Mouse (Mus musculus) embryonic facial prominence, embryonic 12.5 days (tissue): Measurements from ENCODE around the gene Ankrd53. TPM values are rescaled to one million over a fixed set of nuclear protein-coding genes. Genes with fewer than 3 reads are reported as not detected.
"Not testable (repeated sequence)": the region's sequence is repeated elsewhere in the genome, so short reads cannot be mapped to it uniquely, and the experiment has no call there.

ENCODE experiments used
- ATAC-seq: fragments of 200-750 bp; cut with Nextera tagmentation; 2 replicates; pipeline ENCODE4 v1.8.0; 2017; ENCODE audit not compliant: insufficient number of reproducible peaks, insufficient read depth, low FRiP score, low TSS enrichment
- H3K27ac ChIP-seq: fragments of 300-500 bp; sonication (generic); 2 replicates; pipeline ENCODE4 v1.5.1; 2016; ENCODE audit warnings: mild to moderate bottlenecking
- H3K27me3 ChIP-seq: fragments of 300-500 bp; sonication (generic); 2 replicates; pipeline ENCODE4 v1.6.1; 2016; ENCODE audit warnings: mild to moderate bottlenecking, moderate library complexity
- H3K36me3 ChIP-seq: fragments of 300-500 bp; sonication (generic); 2 replicates; pipeline ENCODE4 v1.6.1; 2016; ENCODE audit warnings: mild to moderate bottlenecking
- H3K4me1 ChIP-seq: fragments of 300-500 bp; sonication (generic); 2 replicates; pipeline ENCODE4 v1.6.1; 2016
- H3K4me2 ChIP-seq: fragments of 300-500 bp; sonication (generic); replicated peaks from 2 replicates; pipeline ENCODE4 v1.6.1; 2016; ENCODE audit warnings: mild to moderate bottlenecking, moderate library complexity
- H3K4me3 ChIP-seq: fragments of 300-500 bp; sonication (generic); 2 replicates; pipeline ENCODE4 v1.5.1; 2016; ENCODE audit warnings: mild to moderate bottlenecking
- H3K9ac ChIP-seq: fragments of 300-500 bp; sonication (generic); 2 replicates; pipeline ENCODE4 v1.6.1; 2016; ENCODE audit warnings: mild to moderate bottlenecking, moderate library complexity
- H3K9me3 ChIP-seq: fragments of 300-500 bp; sonication (generic); 2 replicates; pipeline ENCODE4 v1.6.1; 2016; ENCODE audit warnings: mild to moderate bottlenecking, moderate library complexity
- WGBS: fragments of 180-500 bp; shearing (Covaris S2); methylation state at CpG from one replicate; pipeline ENCODE4 v1.1.7; 2016; 5-methylcytosine and 5-hydroxymethylcytosine counted together
- polyA plus RNA-seq: library from polyadenylated mRNA; unstranded; fragments of >200 nt; fragmentation: Nextera tagmentation; extraction: Ambion mirVana; gene quantifications from 2 replicates; pipeline ENCODE4 v1.2.1, GENCODE M21; 2016

Gene Ankrd53
- polyA plus RNA-seq, 1 experiment from 2014 or later: 0.32 TPM

GRCm38 (mm10) chr6:83774126-83774525 lies 11.7 kb downstream of the Ankrd53 start:
- peaks cover 23% of the 10 kb centered on the region for H3K36me3 ChIP-seq
- H3K4me3 ChIP-seq: peak overlapping the region; percentile 91
- WGBS: 55% methylated on average over 9 of the region's 9 CpGs
- H3K4me1 ChIP-seq: peaks cover 12% of the 10 kb centered on the region
- peak overlapping the region; percentile 88 for H3K9ac ChIP-seq
- H3K9me3 ChIP-seq: no peaks in the 10 kb centered on the region
- H3K27me3 ChIP-seq: no peaks in the 10 kb centered on the region
- peak overlapping the region; percentile 76 for H3K4me2 ChIP-seq
- H3K27ac ChIP-seq: no peak overlapping the region
- ATAC-seq: no peak

- Histone ChIP-seq H3K27me3 (no peaks in the 10 kb centered on the region; the same call in 1 of the 2 replicates), H3K9ac (peak overlapping the region; percentile 88), H3K4me1 (peaks cover 12% of the 10 kb centered on the region), H3K4me2 (peak overlapping the region; percentile 76), H3K4me3 (peak overlapping the region; percentile 91), H3K27ac (peak overlapping the region; percentile 79), H3K9me3 (no peaks in the 10 kb centered on the region), H3K36me3 (peaks cover 14% of the 10 kb centered on the region)
- ATAC-seq: 0 out of 2 replicates have a peak, but pooled peaks have one; percentile 6
- WGBS: 2% methylated on average over 14 of the region's 14 CpGs
These were observed 12.5 kb downstream of the Ankrd53 start for GRCm38 (mm10) chr6:83774781-83775563.

DNA sequence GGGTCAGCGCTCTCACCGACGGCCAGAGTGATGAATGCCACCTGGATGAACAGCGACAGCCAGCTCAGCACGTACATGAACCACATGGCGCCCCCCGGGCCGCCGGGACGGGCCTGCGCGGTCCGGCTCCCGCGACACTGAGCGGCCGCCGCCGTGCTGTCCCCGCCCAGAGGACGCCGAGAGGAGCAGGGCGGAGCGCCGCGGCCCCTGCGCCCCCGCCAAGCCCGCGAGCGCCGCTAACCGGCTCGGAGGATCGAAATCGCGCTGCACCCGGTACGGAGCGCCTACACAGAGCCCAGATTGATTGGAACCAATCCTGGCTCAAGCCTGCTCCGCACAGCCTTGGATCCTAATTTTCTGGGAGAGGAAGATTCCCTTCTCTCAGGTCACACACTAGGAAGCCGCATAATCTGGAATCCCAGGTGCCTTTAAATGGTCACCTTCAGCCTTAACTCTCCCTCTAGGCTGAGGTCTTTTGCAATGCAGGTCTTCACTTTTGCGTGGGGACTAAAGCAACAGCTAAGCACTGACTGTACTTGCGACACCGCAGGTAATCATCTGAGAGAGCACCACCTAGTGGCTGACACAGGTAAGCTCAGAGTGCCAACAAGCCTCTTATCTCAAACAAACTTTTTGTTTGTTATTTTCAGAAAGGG lies 13.3 kb downstream of the Ankrd53 start, which contains the start of gene Tex261:
Tex261 (minus strand) TSS at position 176 of the 656 bp plus-strand sequence.
- Histone ChIP-seq H3K4me1 (peaks cover 12% of the 10 kb centered on the region), H3K36me3 (peaks cover 11% of the 10 kb centered on the region), H3K4me2 (peak within 1 kb of the TSS; percentile 76), H3K27me3 (no peaks in the 10 kb centered on the region; the same call in 1 of the 2 replicates), H3K4me3 (peak within 1 kb of the TSS; percentile 91), H3K27ac (peak within 1 kb of the TSS; percentile 79), H3K9me3 (no peaks in the 10 kb centered on the region), H3K9ac (peak within 1 kb of the TSS; percentile 88)
- under 1% methylated on average over 45 of the region's 45 CpGs for WGBS
- peak; percentile 96 for ATAC-seq

DNA sequence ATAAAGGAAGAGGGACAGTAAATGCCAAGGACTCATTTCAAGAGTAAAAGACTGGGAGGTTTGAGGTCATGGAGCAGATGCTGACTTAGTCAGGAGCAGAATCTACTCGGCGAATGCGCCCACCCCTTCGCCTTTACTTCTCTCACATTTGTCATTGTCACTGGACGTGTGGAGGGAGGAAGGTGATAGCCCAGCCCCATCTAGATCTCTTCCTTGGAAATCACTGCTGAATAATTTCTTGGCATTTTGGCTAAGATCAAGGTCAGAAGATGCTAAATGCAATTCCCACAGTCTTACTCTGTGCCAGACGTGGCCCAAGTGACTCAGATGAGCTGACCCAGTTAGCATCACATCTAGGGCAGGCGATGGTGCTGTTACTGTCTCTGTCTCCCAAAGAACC lies 15.9 kb downstream of the Ankrd53 start:
- Histone ChIP-seq H3K36me3 (no peaks in the 10 kb centered on the region), H3K4me3 (no peak overlapping the region), H3K27ac (no peak overlapping the region), H3K9ac (no peak overlapping the region), H3K27me3 (no peaks in the 10 kb centered on the region; the same call in 1 of the 2 replicates), H3K9me3 (no peaks in the 10 kb centered on the region), H3K4me2 (no peak overlapping the region), H3K4me1 (peaks cover 12% of the 10 kb centered on the region)
- ATAC-seq: no peak
- WGBS: 79% methylated on average over 7 of the region's 7 CpGs

- Histone ChIP-seq H3K4me1 (peaks cover 10% of the 10 kb centered on the region), H3K9ac (no peak overlapping the region), H3K36me3 (no peaks in the 10 kb centered on the region), H3K4me2 (no peak overlapping the region), H3K4me3 (no peak overlapping the region), H3K27me3 (no peaks in the 10 kb centered on the region; the same call in 1 of the 2 replicates), H3K27ac (no peak overlapping the region), H3K9me3 (no peaks in the 10 kb centered on the region)
- ATAC-seq: no peak
- 8% methylated on average over 5 of the region's 5 CpGs for WGBS
These were observed 16.6 kb downstream of the Ankrd53 start for GRCm38 (mm10) chr6:83779026-83779425.

GRCm38 (mm10) chr6:83786426-83786825 lies 24.0 kb downstream of the Ankrd53 start:
- H3K4me3 ChIP-seq: no peak overlapping the region
- H3K27me3 ChIP-seq: no peaks in the 10 kb centered on the region
- no peaks in the 10 kb centered on the region for H3K4me1 ChIP-seq
- H3K9me3 ChIP-seq: no peaks in the 10 kb centered on the region
- H3K36me3 ChIP-seq: no peaks in the 10 kb centered on the region
- no peak for ATAC-seq
- H3K9ac ChIP-seq: no peak overlapping the region
- no peak overlapping the region for H3K4me2 ChIP-seq
- WGBS: 76% methylated on average over 3 of the region's 3 CpGs
- H3K27ac ChIP-seq: no peak overlapping the region

DNA sequence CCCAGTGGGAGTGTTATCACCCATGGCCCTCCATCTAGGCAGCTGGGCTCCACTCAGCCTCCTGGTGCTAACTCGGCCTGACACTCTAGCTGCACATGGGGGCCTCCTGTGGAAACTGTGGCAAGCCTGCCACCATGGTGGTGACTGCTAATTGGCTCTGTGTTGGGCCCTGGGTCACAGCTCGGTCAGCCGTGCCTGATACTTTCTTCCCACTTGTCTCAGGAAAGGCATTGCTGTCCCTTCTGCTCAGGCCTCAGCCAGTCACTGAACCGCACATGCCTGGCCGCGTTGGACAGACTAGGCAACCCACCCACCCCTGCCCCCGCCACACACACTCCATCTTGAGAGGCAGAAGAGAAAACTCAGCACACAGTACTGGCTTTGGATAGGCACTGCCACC lies 26.1 kb downstream of the Ankrd53 start:
- Histone ChIP-seq H3K36me3 (no peaks in the 10 kb centered on the region), H3K4me1 (no peaks in the 10 kb centered on the region), H3K4me2 (no peak overlapping the region), H3K27ac (no peak overlapping the region), H3K9ac (no peak overlapping the region), H3K27me3 (no peaks in the 10 kb centered on the region), H3K9me3 (no peaks in the 10 kb centered on the region), H3K4me3 (no peak overlapping the region)
- 68% methylated on average over 7 of the region's 7 CpGs for WGBS
- ATAC-seq: peak; percentile 57

- not testable (repeated sequence) for H3K9ac ChIP-seq, H3K4me2 ChIP-seq, ATAC-seq, H3K4me1 ChIP-seq, H3K27ac ChIP-seq, H3K9me3 ChIP-seq, H3K27me3 ChIP-seq, H3K4me3 ChIP-seq, H3K36me3 ChIP-seq
- 82% methylated on average over 5 of the region's 5 CpGs for WGBS
These were observed 28.1 kb downstream of the Ankrd53 start for GRCm38 (mm10) chr6:83790533-83790932.

DNA sequence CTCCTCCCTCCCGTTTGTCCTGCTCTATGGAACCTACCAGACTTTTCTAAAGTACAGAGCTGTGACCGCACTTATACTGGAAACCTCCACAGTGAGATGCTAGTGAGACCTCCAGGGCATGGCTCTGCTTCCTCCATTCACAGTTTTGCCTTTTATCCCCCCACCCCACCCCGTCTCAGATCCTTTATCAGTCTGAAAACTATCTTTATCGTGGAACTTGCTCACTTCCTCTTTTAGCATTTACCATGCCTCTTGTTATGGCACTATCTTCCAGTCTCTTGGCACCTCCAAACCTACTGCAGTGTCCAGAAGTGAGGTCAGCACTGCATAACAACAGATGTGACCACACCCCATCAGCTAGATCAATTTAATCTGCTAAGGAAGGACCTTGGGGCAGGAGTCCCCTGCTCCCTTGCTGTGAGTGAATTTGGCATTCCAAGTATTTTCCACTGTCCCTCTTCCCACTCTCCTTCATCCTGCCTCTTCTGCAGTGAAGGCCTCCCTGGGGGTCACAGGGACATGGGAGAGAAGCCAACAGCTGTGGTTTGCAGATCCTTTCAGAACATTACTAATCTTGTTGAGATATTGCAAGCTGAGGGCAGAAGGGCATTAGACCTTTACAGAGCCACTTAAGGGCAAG lies 28.9 kb downstream of the Ankrd53 start:
- WGBS: 62% methylated on average over 4 of the region's 4 CpGs
- no peaks in the 10 kb centered on the region for H3K36me3 ChIP-seq
- no peaks in the 10 kb centered on the region for H3K27me3 ChIP-seq
- no peak overlapping the region for H3K4me2 ChIP-seq
- H3K4me1 ChIP-seq: peaks cover 4% of the 10 kb centered on the region
- H3K9me3 ChIP-seq: no peaks in the 10 kb centered on the region
- no peak overlapping the region for H3K4me3 ChIP-seq
- no peak for ATAC-seq
- no peak overlapping the region for H3K27ac ChIP-seq
- H3K9ac ChIP-seq: no peak overlapping the region

- under 1% methylated on average over 43 of the region's 43 CpGs for WGBS
- no peaks in the 10 kb centered on the region for H3K27me3 ChIP-seq
- peak; percentile 94 for ATAC-seq
These were observed 32.4 kb downstream of the Ankrd53 start, which contains the start of gene Nagk for GRCm38 (mm10) chr6:83794760-83795296. Gene Nagk, plus strand, starts transcription at chr6:83794982.

GRCm38 (mm10) chr6:83795492-83795900 lies 33.1 kb downstream of the Ankrd53 start:
- Histone ChIP-seq H3K4me2 (peak overlapping the region; percentile 61), H3K36me3 (peaks cover 11% of the 10 kb centered on the region; the same call in 1 of the 2 replicates), H3K27me3 (no peaks in the 10 kb centered on the region), H3K9ac (peak overlapping the region; percentile 71), H3K4me3 (peak overlapping the region; percentile 69), H3K4me1 (peaks cover 4% of the 10 kb centered on the region), H3K27ac (peak overlapping the region; percentile 87), H3K9me3 (no peaks in the 10 kb centered on the region)
- ATAC-seq: peak; percentile 41; the same call in 1 of the 2 replicates
- 14% methylated on average over 13 of the region's 13 CpGs for WGBS

More at GRCm38 (mm10) chr6:83794760-83795296, 32.4 kb downstream of the Ankrd53 start, which contains the start of gene Nagk:
- Histone ChIP-seq H3K4me2 (peak within 1 kb of the TSS; percentile 61), H3K9ac (peak within 1 kb of the TSS; percentile 71), H3K9me3 (no peaks in the 10 kb centered on the region), H3K4me1 (peaks cover 4% of the 10 kb centered on the region), H3K36me3 (0 out of 2 replicates have a peak, but pooled peaks cover 5% of the 10 kb centered on the region), H3K4me3 (peak within 1 kb of the TSS; percentile 69), H3K27ac (peak within 1 kb of the TSS; percentile 87)
